Mouse (Mus musculus): Measurements from ENCODE around the gene Nf2.

Gene Nf2

DNA sequence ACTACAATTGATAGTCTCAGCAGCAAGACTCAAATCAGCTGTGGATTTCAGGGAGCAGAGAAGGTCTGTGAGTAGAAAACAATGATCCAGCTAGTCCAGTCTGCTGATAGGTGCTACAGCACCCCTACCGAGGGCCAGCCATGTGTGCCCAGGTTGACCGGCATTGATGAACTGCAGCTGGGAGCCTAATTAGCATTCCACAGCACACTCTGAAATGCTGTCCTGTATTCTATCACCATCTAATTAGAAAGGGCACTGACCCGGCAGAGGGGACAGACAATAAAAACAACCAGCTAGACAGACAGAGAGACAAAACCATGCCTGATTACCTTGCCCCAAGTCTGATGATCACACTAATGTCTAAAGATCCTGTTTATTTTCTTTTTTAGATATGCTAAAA, 56.3 kb downstream of the Nf2 start:
- no peak for DNase-seq (ENCODE audit: low read depth, low spot score)

GRCm38 (mm10) chr11:4791549-4791948, 57.8 kb downstream of the Nf2 start:
- no peak for DNase-seq (ENCODE audit: low read depth, low spot score)

GRCm38 (mm10) chr11:4789691-4790090, 59.6 kb downstream of the Nf2 start:
- DNase-seq (ENCODE audit: low read depth, low spot score) = no peak

DNA sequence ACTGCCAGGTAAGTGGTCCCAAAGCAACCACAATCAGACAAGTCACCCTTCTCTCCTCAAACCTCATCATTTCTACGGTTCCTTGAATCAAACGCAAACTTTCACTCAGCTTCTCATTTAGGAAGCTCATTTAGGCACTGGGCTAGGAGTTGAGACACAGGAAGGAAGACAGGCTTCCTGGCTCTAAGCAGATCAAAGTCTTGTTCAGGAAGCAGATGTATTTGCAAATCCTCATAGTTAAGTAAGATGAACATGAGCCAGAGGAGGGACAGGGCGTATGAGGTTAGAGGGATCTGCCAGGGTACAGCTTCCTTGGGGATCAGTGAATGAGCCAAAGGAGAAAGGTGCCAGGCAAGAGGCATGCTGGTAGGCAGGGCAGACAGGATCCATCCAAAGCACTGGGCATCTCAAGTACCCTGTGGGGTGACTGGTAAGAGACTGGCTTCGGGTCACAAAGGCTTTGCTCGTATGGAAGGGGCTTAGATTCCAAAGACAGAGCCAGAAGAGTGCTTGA, 64.7 kb downstream of the Nf2 start:
- DNase-seq (ENCODE audit: low read depth, low spot score) = no peak

DNA sequence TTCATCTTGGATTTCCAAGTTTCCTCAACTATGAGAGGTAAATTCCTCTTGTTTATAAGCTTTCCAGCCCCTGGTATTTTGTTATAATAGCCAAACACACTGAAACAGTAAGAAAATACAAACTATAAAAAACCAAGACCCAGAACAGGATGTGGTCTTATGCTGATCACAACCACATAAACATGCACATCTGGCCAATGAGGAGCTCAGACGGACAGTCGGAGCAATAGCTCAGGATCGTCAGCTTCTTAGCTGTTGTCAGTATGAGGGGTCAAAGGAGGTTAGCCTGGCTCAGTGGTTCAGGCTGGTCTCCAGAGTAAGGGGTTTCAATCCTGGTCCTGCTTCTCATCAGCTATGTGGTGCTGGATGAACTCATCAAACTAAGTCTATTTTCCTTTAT, 66.2 kb downstream of the Nf2 start:
- no peak for DNase-seq (ENCODE audit: low read depth, low spot score)

GRCm38 (mm10) chr11:4780927-4781326, 68.4 kb downstream of the Nf2 start:
- DNase-seq (ENCODE audit: low read depth, low spot score) = no peak

GRCm38 (mm10) chr11:4772925-4773324, 76.4 kb downstream of the Nf2 start:
- peak; percentile 56 for DNase-seq (ENCODE audit: low read depth, low spot score)

DNA sequence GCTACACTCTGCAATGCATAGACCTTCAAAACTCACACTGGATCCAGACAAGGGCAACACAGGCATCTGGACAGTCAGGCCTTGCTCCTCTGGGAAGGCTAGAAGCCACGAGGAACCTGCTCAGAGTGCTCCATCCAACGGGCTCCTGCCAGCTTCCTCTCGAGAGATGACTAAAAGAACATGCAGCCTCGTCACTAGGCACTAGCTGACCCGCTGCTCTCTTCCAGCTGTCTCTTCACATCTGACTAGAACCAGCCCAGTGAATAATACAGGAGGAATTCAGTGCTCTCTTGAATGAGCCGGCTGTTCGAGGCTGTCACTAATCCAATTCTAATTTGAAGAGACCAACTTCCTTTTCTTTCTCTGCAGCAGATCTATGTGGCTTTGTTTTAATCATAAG, 77.6 kb downstream of the Nf2 start:
- DNase-seq (ENCODE audit: low read depth, low spot score) = no peak

DNA sequence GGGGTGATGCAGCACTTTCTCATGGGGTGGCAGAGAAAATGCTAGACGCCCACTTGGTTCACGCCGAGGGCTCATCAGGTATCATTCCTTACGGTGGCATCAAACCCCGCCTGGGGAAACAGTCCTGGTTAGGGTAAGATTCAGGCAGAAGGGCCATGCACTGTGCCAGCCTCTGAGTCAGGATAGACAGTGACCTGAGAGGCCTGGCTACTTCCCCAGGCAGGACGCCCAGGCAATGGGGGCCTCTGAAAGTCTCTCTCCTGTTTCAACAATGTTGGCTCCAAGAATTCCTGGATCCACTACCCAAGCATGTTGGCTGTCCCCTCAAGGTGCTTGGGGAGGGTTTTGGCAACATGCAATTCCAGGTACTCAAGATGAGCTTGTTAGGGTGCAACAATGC, 79.5 kb downstream of the Nf2 start:
- DNase-seq (ENCODE audit: low read depth, low spot score) = no peak

DNA sequence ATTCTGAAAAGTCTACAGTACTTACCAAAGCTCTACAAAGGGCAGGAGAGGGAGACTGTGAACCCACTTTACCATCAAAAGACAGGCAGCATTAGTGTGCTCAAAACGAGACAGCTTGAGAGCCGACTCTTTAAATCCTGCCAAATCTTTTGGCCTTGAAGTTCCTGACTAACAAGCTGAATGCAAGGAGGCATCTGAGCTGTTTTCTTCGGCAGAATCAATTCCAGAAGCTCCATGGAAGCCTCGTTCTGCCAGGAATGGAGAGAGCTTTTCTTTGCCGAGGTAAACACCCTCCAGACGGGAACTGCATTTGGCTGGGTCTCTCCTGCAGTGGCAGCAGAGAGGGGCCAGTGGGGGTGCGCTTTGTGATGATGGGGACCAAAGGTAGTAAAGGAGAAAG, 80.0 kb downstream of the Nf2 start:
- no peak for DNase-seq (ENCODE audit: low read depth, low spot score)

GRCm38 (mm10) chr11:4768399-4768798, 80.9 kb downstream of the Nf2 start:
- no peak for DNase-seq (ENCODE audit: low read depth, low spot score)

DNA sequence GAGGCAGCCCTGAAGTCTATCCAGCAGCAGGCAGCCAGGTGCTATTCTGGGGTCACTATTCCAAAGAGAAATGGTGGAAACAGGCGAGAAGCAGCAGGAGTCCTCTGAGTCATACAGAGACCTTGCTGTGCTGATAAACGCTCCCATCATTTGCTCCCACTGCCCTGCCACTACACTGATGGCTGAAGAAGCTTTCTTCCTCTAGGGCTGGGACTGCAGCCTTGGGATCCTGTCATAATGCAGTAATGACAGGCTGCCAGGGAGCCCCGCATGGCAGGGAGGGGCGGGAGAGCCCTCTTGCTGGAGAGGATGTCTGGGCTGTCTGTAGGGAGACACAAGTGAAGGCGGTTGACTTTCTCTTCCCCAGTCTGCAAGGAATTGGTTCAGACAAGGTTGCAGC, 84.9 kb downstream of the Nf2 start:
- DNase-seq (ENCODE audit: low read depth, low spot score) = no peak

GRCm38 (mm10) chr11:4763631-4764030, 85.7 kb downstream of the Nf2 start:
- no peak for DNase-seq (ENCODE audit: low read depth, low spot score)

- no peak for DNase-seq (ENCODE audit: low read depth, low spot score)
Measured at GRCm38 (mm10) chr11:4762511-4762910, 86.8 kb downstream of the Nf2 start.

DNA sequence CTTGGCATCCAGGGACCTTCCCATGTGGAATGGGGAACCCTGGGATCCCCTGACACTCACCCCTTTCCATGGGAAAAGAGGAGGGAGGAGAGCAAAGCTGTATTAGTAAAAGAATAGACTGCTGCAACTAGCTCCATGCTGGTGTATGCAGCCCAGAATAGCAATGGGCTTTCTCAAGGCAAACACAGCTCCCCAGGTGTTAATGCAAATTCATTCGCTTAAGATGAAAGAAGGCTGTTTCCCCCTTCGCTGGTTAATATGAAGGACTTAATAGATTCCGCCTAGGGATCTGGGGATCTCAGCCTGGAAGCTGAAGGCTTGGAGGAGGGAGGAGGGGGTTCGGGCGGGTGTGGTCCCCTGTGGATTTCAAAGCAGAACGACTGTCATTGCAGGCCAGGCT, 87.3 kb downstream of the Nf2 start:
- no peak for DNase-seq (ENCODE audit: low read depth, low spot score)

DNA sequence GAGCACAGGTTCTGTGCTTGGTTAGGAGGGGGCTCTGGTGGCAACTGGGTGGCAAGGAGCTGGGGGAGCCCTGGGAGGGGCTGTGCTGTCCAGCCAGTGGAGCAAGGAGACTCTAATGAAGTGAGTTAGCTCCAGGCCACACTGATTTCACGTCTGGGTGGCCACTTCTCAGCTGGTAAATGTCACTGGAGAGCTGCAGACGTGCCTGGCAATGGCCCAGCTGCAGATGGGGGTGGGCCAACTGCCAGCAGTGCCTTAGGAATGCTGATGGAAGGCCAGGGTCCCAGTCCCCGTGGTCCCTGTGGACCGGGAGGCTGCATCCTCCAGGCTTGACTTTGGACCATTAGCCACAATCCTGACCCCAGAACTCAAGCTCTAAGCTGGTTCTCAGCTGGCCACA, 88.9 kb downstream of the Nf2 start:
- DNase-seq (ENCODE audit: low read depth, low spot score) = no peak

DNA sequence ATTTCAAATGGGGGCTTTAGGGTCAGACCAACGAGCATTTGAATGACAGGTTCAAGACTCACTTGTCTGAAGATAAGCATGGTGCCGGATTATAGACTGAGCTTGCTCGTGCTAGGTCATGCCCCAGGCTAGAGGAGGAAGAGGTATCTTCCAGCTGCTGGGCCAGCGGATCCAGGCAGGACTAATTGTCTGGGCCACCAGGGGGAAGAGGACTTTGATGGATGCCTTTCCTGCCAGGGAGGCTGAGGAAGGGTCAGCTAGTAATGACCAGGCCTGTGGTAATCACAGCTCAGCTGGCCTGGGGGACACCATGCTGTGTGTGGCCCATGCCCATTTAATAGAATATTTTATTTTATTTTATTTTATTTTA, 91.6 kb downstream of the Nf2 start:
- DNase-seq (ENCODE audit: low read depth, low spot score) = no peak

GRCm38 (mm10) chr11:4756984-4757788, 92.2 kb downstream of the Nf2 start:
- no peak for DNase-seq (ENCODE audit: low read depth, low spot score)

DNA sequence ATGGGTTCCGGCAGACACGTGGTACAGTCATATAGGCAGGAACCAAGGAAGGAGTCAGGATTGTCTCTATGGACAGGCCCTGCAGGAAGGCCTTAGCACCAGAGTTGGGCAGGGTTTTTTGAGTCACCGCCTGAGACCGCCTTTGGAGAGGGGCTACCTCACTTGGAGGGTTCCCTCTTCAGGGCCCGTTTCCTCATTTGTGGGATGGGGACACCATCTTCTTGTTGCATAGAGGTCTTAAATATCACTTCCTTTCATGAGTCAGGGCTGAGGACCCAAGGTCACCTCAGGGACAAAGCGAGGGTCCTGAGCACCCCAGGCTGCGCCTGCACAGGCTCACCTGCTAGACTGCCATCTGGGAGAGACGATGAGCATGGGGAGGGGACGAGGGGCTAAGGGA, 92.9 kb downstream of the Nf2 start:
- no peak for DNase-seq (ENCODE audit: low read depth, low spot score)

GRCm38 (mm10) chr11:4754867-4755266, 94.5 kb downstream of the Nf2 start:
- DNase-seq (ENCODE audit: low read depth, low spot score) = no peak

GRCm38 (mm10) chr11:4754036-4754435, 95.3 kb downstream of the Nf2 start:
- DNase-seq (ENCODE audit: low read depth, low spot score) = no peak

DNA sequence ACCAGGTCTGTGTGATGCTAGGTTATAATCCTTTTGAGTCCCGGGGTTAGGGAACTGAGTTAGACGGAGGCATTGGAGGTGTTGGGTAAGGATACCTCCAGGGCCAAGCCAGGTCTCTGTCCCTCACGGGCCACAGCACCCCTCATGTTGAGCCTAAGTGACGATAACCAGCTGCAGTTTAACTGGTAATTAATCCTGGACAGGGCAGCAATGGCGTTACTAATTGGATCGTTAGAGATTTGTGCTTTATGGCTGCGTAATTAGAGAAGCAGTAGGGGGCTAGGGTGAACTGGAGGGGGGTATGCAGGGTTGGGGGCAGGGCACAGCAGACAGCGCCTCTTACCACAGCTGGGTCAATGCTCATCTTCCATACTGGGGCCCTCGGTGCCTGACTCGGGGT, 96.5 kb downstream of the Nf2 start:
- DNase-seq (ENCODE audit: low read depth, low spot score) = no peak

GRCm38 (mm10) chr11:4750263-4750662, 99.1 kb downstream of the Nf2 start:
- DNase-seq (ENCODE audit: low read depth, low spot score) = no peak

- DNase-seq (ENCODE audit: low read depth, low spot score) = no peak
Measured at GRCm38 (mm10) chr11:4747285-4747684, 102.1 kb downstream of the Nf2 start.

Measured in retina, postnatal 7 days (tissue).